In the genomic region with DNA sequence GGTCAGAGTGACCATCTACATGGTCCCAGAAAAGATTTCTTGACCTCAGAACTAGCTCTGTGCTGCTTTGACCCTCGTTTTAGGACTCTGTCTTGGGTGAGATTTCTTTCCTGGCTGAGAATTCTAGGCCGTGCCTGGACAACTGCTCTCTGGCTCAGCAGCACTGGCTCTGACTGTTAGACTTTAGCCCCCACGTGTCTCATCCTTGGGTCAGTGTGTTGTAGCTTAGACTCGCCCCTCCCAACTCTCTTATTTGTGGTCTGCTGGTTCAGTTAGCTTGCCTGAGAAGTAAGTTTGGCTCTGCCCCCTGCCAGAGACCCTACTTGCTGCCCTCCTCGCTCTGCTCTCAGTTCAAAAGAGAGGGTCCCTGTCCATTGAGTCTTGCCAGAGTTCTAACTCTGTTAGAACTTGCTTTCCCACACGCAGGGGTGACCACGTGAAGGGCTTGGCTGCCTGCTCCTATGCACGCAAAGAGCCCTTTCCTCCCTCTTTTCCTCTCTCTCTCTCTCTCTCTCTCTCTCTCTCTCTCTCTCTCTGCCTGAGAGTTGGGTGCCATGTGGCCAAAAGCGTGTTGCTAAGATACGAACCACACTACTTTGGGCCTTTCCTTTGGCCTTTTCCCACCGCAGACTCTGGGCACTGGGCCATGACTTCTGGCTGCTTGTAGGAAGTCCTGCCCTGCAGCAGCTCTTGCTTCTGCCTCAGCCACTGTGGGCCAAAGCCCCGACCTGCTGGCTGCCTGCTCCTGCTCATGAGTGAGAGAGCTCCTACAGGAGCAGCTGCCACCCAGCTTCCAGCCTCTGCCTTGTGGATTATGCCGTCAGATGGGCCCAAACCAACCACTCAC, we compare ENCODE assay signal across 7 mouse cellular contexts.
DNase-seq lines count a peak whose midpoint lies in the region; ATAC-seq lines count a peak whose summit lies in the region.

No protein-coding gene starts in this region.

- DNase-seq in 3134 (ENCODE audit: extremely low read depth, insufficient read length, low spot score), result peak; percentile 4
- DNase-seq in 416B (ENCODE audit: low read depth), result peak; percentile 8
- DNase-seq in cerebellum, postnatal 4 days (ENCODE audit: low spot score in 2 of 2), result peak; percentile 26 to 75
- peak; percentile 40 for DNase-seq in hindbrain, embryonic 14.5 days (ENCODE audit: low spot score)
- DNase-seq in left cerebral cortex, adult 9 months (ENCODE audit: low spot score in 2 of 2), result peak; percentile 1 to 7
- peak; percentile 9 for DNase-seq in right cerebral cortex, adult 18-20 months
- no peak for DNase-seq in T-cell, adult 2 months (ENCODE audit: low spot score)

- H3K27ac ChIP-seq in hindbrain, embryonic 14.5 days, result no peak overlapping the region; the same call in 1 of the 2 replicates

- H3K4me1 ChIP-seq in hindbrain, embryonic 14.5 days (replicated peaks; ENCODE audit: control insufficient read depth, insufficient read depth, low read length), result no peaks in the 10 kb centered on the region

- 60% methylated on average over 13 of the region's 13 CpGs for WGBS in hindbrain, embryonic 14.5 days

- H3K4me2 ChIP-seq in hindbrain, embryonic 14.5 days (replicated peaks), result no peak overlapping the region

- H3K9ac ChIP-seq in hindbrain, embryonic 14.5 days, result no peak overlapping the region

- no peak overlapping the region for H3K4me3 ChIP-seq in hindbrain, embryonic 14.5 days (replicated peaks; ENCODE audit: low read length)

- no peaks in the 10 kb centered on the region for H3K27me3 ChIP-seq in hindbrain, embryonic 14.5 days (ENCODE audit: control insufficient read depth, insufficient read depth, low read length)

- H3K9me3 ChIP-seq in hindbrain, embryonic 14.5 days (ENCODE audit: control insufficient read depth, low read length), result no peaks in the 10 kb centered on the region

- no peaks in the 10 kb centered on the region for H3K36me3 ChIP-seq in hindbrain, embryonic 14.5 days (replicated peaks; ENCODE audit: control insufficient read depth, insufficient read depth)

- ATAC-seq in hindbrain, embryonic 14.5 days (ENCODE audit: low FRiP score), result peak; percentile 93
